Mouse (Mus musculus) spleen, adult 2 months (tissue): ENCODE measurements around the gene Hic1.

Source experiments
- CTCF ChIP-seq: fragments of 200-500 bp; IDR thresholded peaks from 2 replicates; pipeline ENCODE4 v1.5.1; 2011; ENCODE audit warnings: mild to moderate bottlenecking, inconsistent platforms; ENCODE audit not compliant: insufficient read depth, insufficient read length, insufficient replicate concordance; ENCODE audit errors: extremely low read depth
- POLR2A ChIP-seq: fragments of 200-500 bp; IDR thresholded peaks from 2 replicates; pipeline ENCODE4 v1.6.1; 2011; ENCODE audit warnings: low read depth, low read length, inconsistent platforms

GRCm38 (mm10) chr11:75133391-75133790 lies 35.9 kb downstream of the Hic1 start:
- TF ChIP-seq POLR2A (no peak), CTCF (no peak)
